Mouse (Mus musculus) spleen, adult 2 months (tissue): ENCODE results near the gene Rsph14.

Source experiments
- CTCF ChIP-seq: fragments of 200-500 bp; IDR thresholded peaks from 2 replicates; pipeline ENCODE4 v1.5.1; 2011; ENCODE audit warnings: mild to moderate bottlenecking, inconsistent platforms; ENCODE audit not compliant: insufficient read depth, insufficient read length, insufficient replicate concordance; ENCODE audit errors: extremely low read depth
- POLR2A ChIP-seq: fragments of 200-500 bp; IDR thresholded peaks from 2 replicates; pipeline ENCODE4 v1.6.1; 2011; ENCODE audit warnings: low read depth, low read length, inconsistent platforms

DNA sequence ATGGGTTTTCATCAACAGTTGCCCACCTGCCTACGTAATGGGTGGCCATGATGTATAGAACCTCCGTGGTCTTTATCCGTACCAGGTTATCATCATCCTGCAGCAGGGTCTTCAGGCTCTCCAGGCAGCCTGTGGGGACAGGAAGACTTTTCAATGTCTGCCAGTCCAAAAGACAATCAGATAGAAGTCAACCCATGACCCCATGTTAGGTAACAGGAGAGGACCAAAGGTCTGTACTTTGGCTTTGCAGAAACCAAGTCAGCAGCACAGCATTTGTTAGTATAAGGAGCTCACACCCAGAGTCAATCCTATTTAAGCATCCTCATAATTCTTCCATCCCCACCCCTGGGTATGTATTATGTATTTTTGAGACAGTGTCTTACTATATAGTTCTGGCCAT, 2.7 kb downstream of the Rsph14 start:
- TF ChIP-seq CTCF (no peak), POLR2A (no peak)
